Mouse (Mus musculus): ENCODE measurements around the gene Lsamp. TPM values are rescaled to one million over a fixed set of nuclear protein-coding genes. Genes with fewer than 3 reads are reported as not detected.

The Lsamp gene
- polyA plus RNA-seq, 1 experiment from 2014 or later = 1.1 TPM

DNA sequence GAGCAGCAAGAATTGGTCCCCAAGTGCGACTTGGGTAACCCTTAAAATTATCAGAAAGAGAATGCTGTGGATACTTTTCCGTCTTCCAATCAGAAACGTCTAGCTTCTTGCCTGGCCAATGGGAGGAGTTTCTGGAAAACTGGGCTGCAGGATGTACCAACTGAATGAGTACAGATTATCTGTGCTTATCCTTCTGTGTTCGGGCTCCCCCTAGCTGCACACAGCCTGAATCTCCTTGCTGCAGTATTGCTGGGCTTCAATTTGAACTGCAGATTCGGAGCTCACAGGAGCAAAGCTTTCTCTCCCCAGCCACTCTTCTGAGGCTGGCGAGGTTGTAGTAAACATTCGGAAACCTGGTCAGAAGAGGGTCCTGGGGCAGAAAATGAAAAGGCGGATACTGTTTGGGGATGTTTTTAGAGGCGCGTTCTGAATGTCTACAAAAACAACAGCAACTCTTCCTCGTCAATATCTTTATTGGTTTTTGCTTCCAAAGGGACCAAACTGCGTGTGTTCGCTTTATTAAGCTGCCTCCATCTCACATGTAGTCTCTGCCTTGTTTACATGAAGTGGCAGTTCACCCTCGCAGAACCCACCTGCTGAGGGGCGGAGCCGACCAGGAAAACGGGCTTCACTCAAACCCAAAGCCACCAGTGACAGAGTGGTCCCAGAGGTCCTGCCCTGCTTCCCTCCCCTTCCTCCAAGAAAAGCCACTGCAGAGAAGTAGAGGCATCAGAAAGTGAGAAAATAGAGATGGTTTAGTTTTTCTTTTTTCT is 984.1 kb downstream of the Lsamp start:
- peak overlapping the region; percentile 33 for H3K9ac ChIP-seq
- no peaks in the 10 kb centered on the region for H3K9me3 ChIP-seq (replicated peaks)
- peak overlapping the region; percentile 61 for H3K4me2 ChIP-seq
- no peaks in the 10 kb centered on the region for H3K36me3 ChIP-seq
- no peak overlapping the region for H3K27ac ChIP-seq (ENCODE audit: poor library complexity, severe bottlenecking)
- H3K27me3 ChIP-seq (replicated peaks) = no peaks in the 10 kb centered on the region
- 21% methylated on average over 17 of the region's 17 CpGs for WGBS
- H3K4me3 ChIP-seq = peak overlapping the region; percentile 28; the same call in 1 of the 2 replicates
- peak; percentile 64; the same call in 1 of the 2 replicates for ATAC-seq (ENCODE audit: insufficient number of reproducible peaks, low FRiP score)
- H3K4me1 ChIP-seq (replicated peaks) = no peaks in the 10 kb centered on the region

- no peak for ATAC-seq (ENCODE audit: insufficient number of reproducible peaks, low FRiP score)
- H3K27me3 ChIP-seq (replicated peaks) = no peaks in the 10 kb centered on the region
- 58% methylated on average over 3 of the region's 3 CpGs for WGBS
- no peaks in the 10 kb centered on the region for H3K9me3 ChIP-seq (replicated peaks)
- H3K4me3 ChIP-seq = no peak overlapping the region
- no peak overlapping the region for H3K27ac ChIP-seq (ENCODE audit: poor library complexity, severe bottlenecking)
- H3K4me1 ChIP-seq (replicated peaks) = no peaks in the 10 kb centered on the region
- no peak overlapping the region for H3K4me2 ChIP-seq
- no peaks in the 10 kb centered on the region for H3K36me3 ChIP-seq
- H3K9ac ChIP-seq = no peak overlapping the region
Observed at GRCm38 (mm10) chr16:40971382-40971781, 987.2 kb downstream of the Lsamp start.

GRCm38 (mm10) chr16:40974084-40974483 is 989.9 kb downstream of the Lsamp start:
- Histone ChIP-seq H3K27me3 (replicated peaks) (no peaks in the 10 kb centered on the region), H3K27ac (ENCODE audit: poor library complexity, severe bottlenecking) (no peak overlapping the region), H3K36me3 (no peaks in the 10 kb centered on the region), H3K4me3 (no peak overlapping the region), H3K4me1 (replicated peaks) (no peaks in the 10 kb centered on the region), H3K9me3 (replicated peaks) (no peaks in the 10 kb centered on the region), H3K9ac (no peak overlapping the region), H3K4me2 (no peak overlapping the region)
- WGBS = 64% methylated on average over 2 of the region's 2 CpGs
- no peak for ATAC-seq (ENCODE audit: insufficient number of reproducible peaks, low FRiP score)

- no peak for ATAC-seq (ENCODE audit: insufficient number of reproducible peaks, low FRiP score)
- 61% methylated on average over 3 of the region's 3 CpGs for WGBS
- H3K4me2 ChIP-seq = no peak overlapping the region
- H3K36me3 ChIP-seq = no peaks in the 10 kb centered on the region
- H3K9me3 ChIP-seq (replicated peaks) = no peaks in the 10 kb centered on the region
- no peak overlapping the region for H3K9ac ChIP-seq
- no peak overlapping the region for H3K4me3 ChIP-seq
- no peaks in the 10 kb centered on the region for H3K27me3 ChIP-seq (replicated peaks)
- no peak overlapping the region for H3K27ac ChIP-seq (ENCODE audit: poor library complexity, severe bottlenecking)
- H3K4me1 ChIP-seq (replicated peaks) = no peaks in the 10 kb centered on the region
Observed at GRCm38 (mm10) chr16:40983026-40983425, 998.9 kb downstream of the Lsamp start.

DNA sequence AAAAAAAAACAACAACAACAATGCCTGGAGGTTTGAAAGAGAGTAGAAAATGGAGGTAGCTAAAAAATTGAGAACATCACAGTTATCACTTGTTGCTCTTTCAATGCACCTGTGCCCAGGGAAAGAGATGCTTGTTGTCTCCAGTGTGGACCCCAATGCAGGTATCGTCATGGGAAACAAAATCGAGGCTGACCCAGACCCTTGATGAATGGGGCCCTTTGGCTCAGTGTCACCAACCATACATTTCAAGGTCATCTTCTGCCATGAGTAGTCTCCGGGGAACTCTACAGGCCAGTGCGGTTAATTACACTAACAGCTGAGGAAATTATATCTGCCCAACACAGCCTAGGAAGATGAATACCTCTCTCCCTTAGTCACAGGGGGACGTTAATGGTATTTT is 1023.4 kb downstream of the Lsamp start:
- Histone ChIP-seq H3K4me2 (no peak overlapping the region), H3K4me1 (replicated peaks) (no peaks in the 10 kb centered on the region), H3K4me3 (no peak overlapping the region), H3K27ac (ENCODE audit: poor library complexity, severe bottlenecking) (no peak overlapping the region), H3K27me3 (replicated peaks) (no peaks in the 10 kb centered on the region), H3K36me3 (no peaks in the 10 kb centered on the region), H3K9me3 (replicated peaks) (no peaks in the 10 kb centered on the region), H3K9ac (no peak overlapping the region)
- WGBS = 76% methylated on average over 5 of the region's 5 CpGs
- no peak for ATAC-seq (ENCODE audit: insufficient number of reproducible peaks, low FRiP score)

DNA sequence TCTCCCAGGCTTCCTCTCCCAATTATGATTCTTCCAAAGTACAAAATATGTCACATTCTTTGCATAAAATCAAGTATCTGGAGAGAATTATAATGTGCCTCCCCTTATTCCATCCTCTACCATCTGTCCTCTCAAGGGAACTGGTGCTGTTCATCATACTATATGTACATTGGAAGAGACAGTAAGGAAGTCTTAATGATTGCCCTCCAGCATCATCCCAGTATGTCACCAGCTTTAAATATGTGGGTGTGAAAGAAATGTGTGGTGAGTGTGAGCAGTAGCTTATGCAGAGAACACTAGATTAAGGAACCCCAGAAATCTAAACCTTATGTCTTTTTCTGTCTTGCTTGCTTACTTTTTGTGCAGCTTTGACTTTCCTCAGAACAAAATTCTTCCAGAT is 1050.6 kb downstream of the Lsamp start:
- Histone ChIP-seq H3K27me3 (replicated peaks) (no peaks in the 10 kb centered on the region), H3K4me3 (no peak overlapping the region), H3K4me1 (replicated peaks) (no peaks in the 10 kb centered on the region), H3K9me3 (replicated peaks) (no peaks in the 10 kb centered on the region), H3K4me2 (no peak overlapping the region), H3K36me3 (no peaks in the 10 kb centered on the region), H3K9ac (no peak overlapping the region), H3K27ac (ENCODE audit: poor library complexity, severe bottlenecking) (no peak overlapping the region)
- no peak for ATAC-seq (ENCODE audit: insufficient number of reproducible peaks, low FRiP score)

GRCm38 (mm10) chr16:41041686-41042085 is 1057.5 kb downstream of the Lsamp start:
- 70% methylated on average over 2 of the region's 2 CpGs for WGBS
- Histone ChIP-seq H3K4me1 (replicated peaks) (no peaks in the 10 kb centered on the region), H3K27ac (ENCODE audit: poor library complexity, severe bottlenecking) (no peak overlapping the region)

GRCm38 (mm10) chr16:41063270-41063857 is 1079.2 kb downstream of the Lsamp start:
- no peak for ATAC-seq (ENCODE audit: insufficient number of reproducible peaks, low FRiP score)
- WGBS = 51% methylated on average over 7 of the region's 7 CpGs

More at GRCm38 (mm10) chr16:41041686-41042085, 1057.5 kb downstream of the Lsamp start:
- H3K9ac ChIP-seq = no peak overlapping the region
- no peaks in the 10 kb centered on the region for H3K36me3 ChIP-seq
- no peaks in the 10 kb centered on the region for H3K27me3 ChIP-seq (replicated peaks)
- H3K4me3 ChIP-seq = no peak overlapping the region
- no peaks in the 10 kb centered on the region for H3K9me3 ChIP-seq (replicated peaks)
- no peak for ATAC-seq (ENCODE audit: insufficient number of reproducible peaks, low FRiP score)
- no peak overlapping the region for H3K4me2 ChIP-seq

GRCm38 (mm10) chr16:41073470-41073869 is 1089.3 kb downstream of the Lsamp start:
- Histone ChIP-seq H3K27ac (ENCODE audit: poor library complexity, severe bottlenecking) (no peak overlapping the region), H3K36me3 (no peaks in the 10 kb centered on the region), H3K4me2 (no peak overlapping the region), H3K27me3 (replicated peaks) (no peaks in the 10 kb centered on the region), H3K4me3 (no peak overlapping the region), H3K9me3 (replicated peaks) (no peaks in the 10 kb centered on the region), H3K4me1 (replicated peaks) (no peaks in the 10 kb centered on the region), H3K9ac (no peak overlapping the region)
- 79% methylated on average over 2 of the region's 2 CpGs for WGBS
- no peak for ATAC-seq (ENCODE audit: insufficient number of reproducible peaks, low FRiP score)

More at GRCm38 (mm10) chr16:41063270-41063857, 1079.2 kb downstream of the Lsamp start:
- Histone ChIP-seq H3K4me2 (no peak overlapping the region), H3K27me3 (replicated peaks) (no peaks in the 10 kb centered on the region), H3K9me3 (replicated peaks) (no peaks in the 10 kb centered on the region), H3K9ac (no peak overlapping the region), H3K36me3 (no peaks in the 10 kb centered on the region), H3K27ac (ENCODE audit: poor library complexity, severe bottlenecking) (no peak overlapping the region), H3K4me1 (replicated peaks) (no peaks in the 10 kb centered on the region), H3K4me3 (no peak overlapping the region)

- no peak for ATAC-seq (ENCODE audit: insufficient number of reproducible peaks, low FRiP score)
- Histone ChIP-seq H3K4me2 (no peak overlapping the region), H3K27me3 (replicated peaks) (no peaks in the 10 kb centered on the region), H3K36me3 (no peaks in the 10 kb centered on the region), H3K4me3 (no peak overlapping the region), H3K9me3 (replicated peaks) (no peaks in the 10 kb centered on the region), H3K4me1 (replicated peaks) (no peaks in the 10 kb centered on the region), H3K9ac (no peak overlapping the region), H3K27ac (ENCODE audit: poor library complexity, severe bottlenecking) (no peak overlapping the region)
- WGBS = 76% methylated on average over 2 of the region's 2 CpGs
Observed at GRCm38 (mm10) chr16:41088648-41089047, 1104.5 kb downstream of the Lsamp start.

GRCm38 (mm10) chr16:41090092-41090491 is 1105.9 kb downstream of the Lsamp start:
- Histone ChIP-seq H3K27me3 (replicated peaks) (no peaks in the 10 kb centered on the region), H3K9ac (no peak overlapping the region), H3K4me1 (replicated peaks) (no peaks in the 10 kb centered on the region), H3K9me3 (replicated peaks) (no peaks in the 10 kb centered on the region), H3K27ac (ENCODE audit: poor library complexity, severe bottlenecking) (no peak overlapping the region), H3K4me3 (no peak overlapping the region), H3K36me3 (no peaks in the 10 kb centered on the region), H3K4me2 (no peak overlapping the region)
- no peak for ATAC-seq (ENCODE audit: insufficient number of reproducible peaks, low FRiP score)
- WGBS = 60% methylated on average over 2 of the region's 2 CpGs

All from heart, embryonic 12.5 days (tissue).